Mouse (Mus musculus) midbrain, embryonic 12.5 days (tissue): ENCODE measurements around the gene Shld2. TPM values are rescaled to one million over a fixed set of nuclear protein-coding genes. Genes with fewer than 3 reads are reported as not detected.

Experiments
- ATAC-seq: fragments of 200-750 bp; cut with Nextera tagmentation; 2 replicates; pipeline ENCODE4 v1.8.0; 2017; ENCODE audit warnings: low read depth, moderate TSS enrichment, moderate library complexity; ENCODE audit not compliant: low FRiP score
- H3K27ac ChIP-seq: fragments of 300-500 bp; sonication (generic); replicated peaks from 2 replicates; pipeline ENCODE4 v1.5.1; 2016; ENCODE audit warnings: mild to moderate bottlenecking
- H3K27me3 ChIP-seq: fragments of 300-500 bp; sonication (generic); 2 replicates; pipeline ENCODE4 v1.6.1; 2016; ENCODE audit warnings: mild to moderate bottlenecking
- H3K36me3 ChIP-seq: fragments of 300-500 bp; sonication (generic); 2 replicates; pipeline ENCODE4 v1.6.1; 2016
- H3K4me1 ChIP-seq: fragments of 300-500 bp; sonication (generic); 2 replicates; pipeline ENCODE4 v1.6.1; 2016
- H3K4me2 ChIP-seq: fragments of 300-500 bp; sonication (generic); replicated peaks from 2 replicates; pipeline ENCODE4 v1.6.1; 2016; ENCODE audit warnings: mild to moderate bottlenecking, moderate library complexity
- H3K4me3 ChIP-seq: fragments of 300-500 bp; sonication (generic); 2 replicates; pipeline ENCODE4 v1.5.1; 2016; ENCODE audit warnings: mild to moderate bottlenecking
- H3K9ac ChIP-seq: fragments of 300-500 bp; sonication (generic); replicated peaks from 2 replicates; pipeline ENCODE4 v1.6.1; 2016; ENCODE audit warnings: mild to moderate bottlenecking, moderate library complexity
- H3K9me3 ChIP-seq: fragments of 300-500 bp; sonication (generic); 2 replicates; pipeline ENCODE4 v1.6.1; 2016; ENCODE audit warnings: mild to moderate bottlenecking
- WGBS: fragments of 180-500 bp; shearing (Covaris S2); methylation state at CpG from one replicate; pipeline ENCODE4 v1.1.7; 2016; 5-methylcytosine and 5-hydroxymethylcytosine counted together
- polyA plus RNA-seq: library from polyadenylated mRNA; unstranded; fragments of >200 nt; fragmentation: Nextera tagmentation; extraction: Ambion mirVana; gene quantifications from 2 replicates; pipeline ENCODE4 v1.2.1, GENCODE M21; 2016

Shld2 gene
- polyA plus RNA-seq, 1 experiment from 2014 or later, result 7.9 TPM

- no peak overlapping the region for H3K4me3 ChIP-seq
- WGBS, result 88% methylated on average over 10 of the region's 10 CpGs
- H3K27ac ChIP-seq, result no peak overlapping the region
- peaks cover 2% of the 10 kb centered on the region; the same call in 1 of the 2 replicates for H3K27me3 ChIP-seq
- no peak overlapping the region for H3K9ac ChIP-seq
- no peaks in the 10 kb centered on the region for H3K9me3 ChIP-seq
- ATAC-seq, result no peak
- H3K4me1 ChIP-seq, result no peaks in the 10 kb centered on the region
- no peak overlapping the region for H3K4me2 ChIP-seq
- no peaks in the 10 kb centered on the region for H3K36me3 ChIP-seq
Measured at GRCm38 (mm10) chr14:34228830-34229506, 81.3 kb downstream of the Shld2 start.

- no peak for ATAC-seq
- 86% methylated on average over 12 of the region's 12 CpGs for WGBS
- Histone ChIP-seq H3K27ac (no peak overlapping the region), H3K4me3 (no peak overlapping the region), H3K27me3 (no peaks in the 10 kb centered on the region), H3K9me3 (no peaks in the 10 kb centered on the region), H3K36me3 (no peaks in the 10 kb centered on the region), H3K4me1 (no peaks in the 10 kb centered on the region), H3K9ac (no peak overlapping the region), H3K4me2 (no peak overlapping the region)
Measured at GRCm38 (mm10) chr14:34227981-34228380, 82.3 kb downstream of the Shld2 start.

- 91% methylated on average over 4 of the region's 4 CpGs for WGBS
- Histone ChIP-seq H3K4me2 (no peak overlapping the region), H3K27me3 (no peaks in the 10 kb centered on the region), H3K9ac (no peak overlapping the region), H3K4me3 (no peak overlapping the region), H3K9me3 (no peaks in the 10 kb centered on the region), H3K4me1 (no peaks in the 10 kb centered on the region), H3K36me3 (no peaks in the 10 kb centered on the region), H3K27ac (no peak overlapping the region)
- no peak for ATAC-seq
Measured at GRCm38 (mm10) chr14:34226566-34226965, 83.7 kb downstream of the Shld2 start.

- Histone ChIP-seq H3K4me1 (no peaks in the 10 kb centered on the region), H3K36me3 (no peaks in the 10 kb centered on the region), H3K4me3 (no peak overlapping the region), H3K27ac (no peak overlapping the region), H3K27me3 (peaks cover 3% of the 10 kb centered on the region), H3K9me3 (no peaks in the 10 kb centered on the region), H3K9ac (no peak overlapping the region), H3K4me2 (no peak overlapping the region)
- 87% methylated on average over 9 of the region's 9 CpGs for WGBS
- ATAC-seq, result no peak
Measured at GRCm38 (mm10) chr14:34225986-34226385, 84.3 kb downstream of the Shld2 start.

- no peaks in the 10 kb centered on the region for H3K9me3 ChIP-seq
- H3K4me3 ChIP-seq, result no peak overlapping the region
- H3K4me1 ChIP-seq, result peaks cover 6% of the 10 kb centered on the region
- no peak overlapping the region for H3K9ac ChIP-seq
- no peak overlapping the region for H3K4me2 ChIP-seq
- no peaks in the 10 kb centered on the region for H3K36me3 ChIP-seq
- 65% methylated on average over 5 of the region's 5 CpGs for WGBS
- peaks cover 29% of the 10 kb centered on the region for H3K27me3 ChIP-seq
- H3K27ac ChIP-seq, result no peak overlapping the region
- no peak for ATAC-seq
Measured at GRCm38 (mm10) chr14:34223362-34223898, 86.9 kb downstream of the Shld2 start.

- no peak overlapping the region for H3K4me3 ChIP-seq
- no peaks in the 10 kb centered on the region for H3K9me3 ChIP-seq
- peaks cover 35% of the 10 kb centered on the region for H3K27me3 ChIP-seq
- peaks cover 6% of the 10 kb centered on the region for H3K4me1 ChIP-seq
- H3K4me2 ChIP-seq, result no peak overlapping the region
- H3K36me3 ChIP-seq, result no peaks in the 10 kb centered on the region
- 75% methylated on average over 4 of the region's 5 CpGs for WGBS
- no peak overlapping the region for H3K9ac ChIP-seq
- no peak overlapping the region for H3K27ac ChIP-seq
- no peak for ATAC-seq
Measured at GRCm38 (mm10) chr14:34221416-34222077, 88.7 kb downstream of the Shld2 start.

GRCm38 (mm10) chr14:34220426-34220825, 89.9 kb downstream of the Shld2 start:
- no peak for ATAC-seq

GRCm38 (mm10) chr14:34219786-34220198, 90.5 kb downstream of the Shld2 start:
- ATAC-seq, result peak; percentile 27; the same call in 1 of the 2 replicates
- no peak overlapping the region for H3K9ac ChIP-seq

More at GRCm38 (mm10) chr14:34220426-34220825, 89.9 kb downstream of the Shld2 start:
- Histone ChIP-seq H3K27me3 (peaks cover 35% of the 10 kb centered on the region), H3K9ac (no peak overlapping the region), H3K4me2 (no peak overlapping the region), H3K36me3 (no peaks in the 10 kb centered on the region), H3K4me3 (no peak overlapping the region), H3K4me1 (peaks cover 6% of the 10 kb centered on the region), H3K9me3 (no peaks in the 10 kb centered on the region), H3K27ac (no peak overlapping the region)
- 83% methylated on average over 5 of the region's 5 CpGs for WGBS

GRCm38 (mm10) chr14:34219295-34219694, 91.0 kb downstream of the Shld2 start, which contains the start of gene Syt15:
Gene Syt15, plus strand, starts transcription at chr14:34219595.
- Histone ChIP-seq H3K4me2 (peak within 1 kb of the TSS; percentile 52), H3K4me1 (peaks cover 6% of the 10 kb centered on the region), H3K4me3 (peak within 1 kb of the TSS; percentile 27), H3K36me3 (no peaks in the 10 kb centered on the region), H3K9ac (no peak within 1 kb of the TSS), H3K27ac (no peak within 1 kb of the TSS), H3K9me3 (no peaks in the 10 kb centered on the region), H3K27me3 (peaks cover 35% of the 10 kb centered on the region)
- 79% methylated on average over 6 of the region's 6 CpGs for WGBS
- ATAC-seq, result no peak

More at GRCm38 (mm10) chr14:34219786-34220198, 90.5 kb downstream of the Shld2 start:
- Histone ChIP-seq H3K27ac (no peak overlapping the region), H3K4me2 (peak overlapping the region; percentile 52), H3K27me3 (peaks cover 35% of the 10 kb centered on the region), H3K4me1 (peaks cover 6% of the 10 kb centered on the region), H3K36me3 (no peaks in the 10 kb centered on the region), H3K4me3 (peak overlapping the region; percentile 27), H3K9me3 (no peaks in the 10 kb centered on the region)
- 9% methylated on average over 29 of the region's 29 CpGs for WGBS

GRCm38 (mm10) chr14:34215451-34216127, 94.7 kb downstream of the Shld2 start:
- no peaks in the 10 kb centered on the region for H3K36me3 ChIP-seq
- H3K4me3 ChIP-seq, result no peak overlapping the region
- no peak overlapping the region for H3K9ac ChIP-seq
- no peak for ATAC-seq
- peaks cover 6% of the 10 kb centered on the region for H3K4me1 ChIP-seq
- H3K4me2 ChIP-seq, result no peak overlapping the region
- peaks cover 28% of the 10 kb centered on the region for H3K27me3 ChIP-seq
- 85% methylated on average over 6 of the region's 6 CpGs for WGBS
- H3K9me3 ChIP-seq, result no peaks in the 10 kb centered on the region
- H3K27ac ChIP-seq, result no peak overlapping the region

- ATAC-seq, result no peak
- no peaks in the 10 kb centered on the region for H3K27me3 ChIP-seq
- no peak overlapping the region for H3K4me3 ChIP-seq
- WGBS, result 91% methylated on average over 4 of the region's 4 CpGs
- no peak overlapping the region for H3K4me2 ChIP-seq
- no peak overlapping the region for H3K9ac ChIP-seq
- no peaks in the 10 kb centered on the region for H3K36me3 ChIP-seq
- no peak overlapping the region for H3K27ac ChIP-seq
- no peaks in the 10 kb centered on the region for H3K4me1 ChIP-seq
- H3K9me3 ChIP-seq, result no peaks in the 10 kb centered on the region
Measured at GRCm38 (mm10) chr14:34209942-34210341, 100.4 kb downstream of the Shld2 start.

- no peaks in the 10 kb centered on the region for H3K4me1 ChIP-seq
- no peak for ATAC-seq
- H3K4me3 ChIP-seq, result no peak overlapping the region
- 55% methylated on average over 4 of the region's 4 CpGs for WGBS
- no peak overlapping the region for H3K27ac ChIP-seq
- H3K27me3 ChIP-seq, result no peaks in the 10 kb centered on the region
- H3K9ac ChIP-seq, result no peak overlapping the region
- no peaks in the 10 kb centered on the region for H3K36me3 ChIP-seq
- H3K9me3 ChIP-seq, result no peaks in the 10 kb centered on the region
- H3K4me2 ChIP-seq, result no peak overlapping the region
Measured at GRCm38 (mm10) chr14:34209080-34209479, 101.2 kb downstream of the Shld2 start.
